Mouse (Mus musculus) lung, embryonic 14.5 days (tissue): ENCODE data around the gene Glis3. TPM values are rescaled to one million over a fixed set of nuclear protein-coding genes. Genes with fewer than 3 reads are reported as not detected.

Source experiments
- ATAC-seq: fragments of 200-750 bp; cut with Nextera tagmentation; 2 replicates; pipeline ENCODE4 v1.8.0; 2017; ENCODE audit warnings: mild to moderate bottlenecking, moderate TSS enrichment, moderate library complexity; ENCODE audit not compliant: insufficient read depth
- DNase-seq: peaks from one replicate; pipeline ENCODE4 v3.0.0-alpha.2; 2015
- H3K27ac ChIP-seq: fragments of 300-500 bp; sonication (generic); 2 replicates; pipeline ENCODE4 v1.5.1; 2014; ENCODE audit warnings: low read depth, mild to moderate bottlenecking, moderate library complexity
- H3K27me3 ChIP-seq: fragments of 300-500 bp; sonication (generic); 2 replicates; pipeline ENCODE4 v1.6.1; 2014; ENCODE audit warnings: low read length, control low read depth; ENCODE audit not compliant: insufficient read depth
- H3K36me3 ChIP-seq: fragments of 300-500 bp; sonication (generic); 2 replicates; pipeline ENCODE4 v1.6.1; 2014; ENCODE audit warnings: control low read depth; ENCODE audit not compliant: insufficient read depth
- H3K4me1 ChIP-seq: fragments of 300-500 bp; sonication (generic); 2 replicates; pipeline ENCODE4 v1.6.1; 2014; ENCODE audit warnings: antibody characterized with exemption, control low read depth; ENCODE audit not compliant: insufficient read depth
- H3K4me2 ChIP-seq: fragments of 300-500 bp; sonication (generic); 2 replicates; pipeline ENCODE4 v1.6.1; 2014; ENCODE audit warnings: mild to moderate bottlenecking
- H3K4me3 ChIP-seq: fragments of 300-500 bp; sonication (generic); 2 replicates; pipeline ENCODE4 v1.5.1; 2014; ENCODE audit warnings: low read depth, low read length
- H3K9ac ChIP-seq: fragments of 300-500 bp; sonication (generic); 2 replicates; pipeline ENCODE4 v1.6.1; 2014
- H3K9me3 ChIP-seq: fragments of 300-500 bp; sonication (generic); 2 replicates; pipeline ENCODE4 v1.6.1; 2016; ENCODE audit warnings: low read depth, low read length, control low read depth
- CTCF ChIP-seq: IDR thresholded peaks from 2 replicates; pipeline ENCODE4 v1.5.1; 2016; ENCODE audit warnings: antibody characterized with exemption, low read depth
- WGBS: fragments of 180-500 bp; shearing (Covaris S2); extraction: QIAGEN DNeasy Blood & Tissue Kit; methylation state at CpG from one replicate; pipeline ENCODE4 v1.1.7; 2014; 5-methylcytosine and 5-hydroxymethylcytosine counted together
- polyA plus RNA-seq: library from polyadenylated mRNA; unstranded; fragments of >200 nt; fragmentation: Nextera tagmentation; extraction: Ambion mirVana; gene quantifications from 2 replicates; pipeline ENCODE4 v1.2.1, GENCODE M21; 2014

Glis3 gene
- polyA plus RNA-seq, 1 experiment from 2014 or later, result 4.7 TPM

- no peak for TF ChIP-seq CTCF
- Histone ChIP-seq H3K9me3 (no peaks in the 10 kb centered on the region), H3K27ac (no peak overlapping the region), H3K4me2 (no peak overlapping the region), H3K27me3 (no peaks in the 10 kb centered on the region), H3K36me3 (no peaks in the 10 kb centered on the region), H3K4me1 (peaks cover 14% of the 10 kb centered on the region), H3K9ac (no peak overlapping the region), H3K4me3 (no peak overlapping the region)
- 51% methylated on average over 8 of the region's 8 CpGs for WGBS
- DNase-seq, result no peak
- no peak for ATAC-seq
Measured at GRCm38 (mm10) chr19:28558661-28559060, 121.2 kb downstream of the Glis3 start.

- TF ChIP-seq CTCF, result no peak
- no peaks in the 10 kb centered on the region for H3K9me3 ChIP-seq
- DNase-seq (peak; percentile 28), ATAC-seq (no peak)
- peaks cover 14% of the 10 kb centered on the region for H3K4me1 ChIP-seq
- no peak overlapping the region for H3K4me3 ChIP-seq
- H3K27me3 ChIP-seq, result no peaks in the 10 kb centered on the region
- no peak overlapping the region for H3K27ac ChIP-seq
- H3K9ac ChIP-seq, result no peak overlapping the region
- no peaks in the 10 kb centered on the region for H3K36me3 ChIP-seq
- H3K4me2 ChIP-seq, result no peak overlapping the region
- 16% methylated on average over 5 of the region's 5 CpGs for WGBS
Measured at GRCm38 (mm10) chr19:28557559-28558328, 122.1 kb downstream of the Glis3 start.

DNA sequence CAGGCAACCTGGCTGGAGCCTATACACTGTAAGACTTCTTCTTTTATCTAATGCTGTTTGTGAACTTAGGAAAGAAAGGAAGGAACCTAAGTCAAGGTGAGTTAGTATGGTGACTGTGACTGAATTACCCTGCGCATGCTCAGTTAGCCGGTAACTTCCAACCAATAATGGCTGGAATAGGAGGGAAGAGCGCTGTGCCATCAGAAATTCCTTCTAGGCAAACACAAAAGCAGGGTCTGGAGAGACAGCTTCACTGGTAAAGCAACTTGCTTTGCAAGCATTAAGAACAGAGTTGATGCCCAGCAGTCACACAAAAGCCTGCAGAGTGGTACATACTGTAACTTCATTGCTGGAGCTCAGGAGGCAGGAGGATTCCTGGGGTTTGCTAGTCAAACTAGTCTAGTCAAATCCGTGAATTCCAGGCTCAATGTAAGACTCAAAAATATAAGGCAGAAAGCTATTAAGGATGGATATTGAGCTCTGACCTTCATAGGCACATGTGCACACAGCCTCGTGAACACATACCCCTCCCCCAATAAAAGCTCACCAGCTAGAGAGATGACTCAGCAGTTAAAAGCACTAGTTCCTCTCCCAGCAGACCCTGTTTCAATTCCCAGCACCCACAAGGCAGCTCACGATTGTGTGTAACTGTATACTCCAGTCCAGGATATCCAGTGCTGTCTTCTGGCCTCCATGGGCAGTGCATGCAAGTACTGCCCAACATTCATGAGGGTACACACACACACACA, 124.5 kb downstream of the Glis3 start:
- DNase-seq (no peak), ATAC-seq (no peak)
- H3K4me1 ChIP-seq, result peaks cover 9% of the 10 kb centered on the region
- H3K27me3 ChIP-seq, result no peaks in the 10 kb centered on the region
- H3K36me3 ChIP-seq, result no peaks in the 10 kb centered on the region
- H3K4me2 ChIP-seq, result no peak overlapping the region
- 81% methylated on average over 6 of the region's 6 CpGs for WGBS
- H3K27ac ChIP-seq, result no peak overlapping the region
- H3K9ac ChIP-seq, result no peak overlapping the region
- no peaks in the 10 kb centered on the region for H3K9me3 ChIP-seq
- no peak overlapping the region for H3K4me3 ChIP-seq
- TF ChIP-seq CTCF, result no peak

GRCm38 (mm10) chr19:28550611-28551010, 129.3 kb downstream of the Glis3 start:
- Histone ChIP-seq H3K4me3 (no peak overlapping the region), H3K9ac (no peak overlapping the region), H3K4me2 (no peak overlapping the region), H3K4me1 (no peaks in the 10 kb centered on the region), H3K27ac (no peak overlapping the region), H3K36me3 (no peaks in the 10 kb centered on the region), H3K9me3 (no peaks in the 10 kb centered on the region), H3K27me3 (no peaks in the 10 kb centered on the region)
- 29% methylated on average over 8 of the region's 8 CpGs for WGBS
- ATAC-seq, result no peak
- TF ChIP-seq CTCF, result no peak
- DNase-seq, result no peak

GRCm38 (mm10) chr19:28546933-28547332, 132.9 kb downstream of the Glis3 start:
- Histone ChIP-seq H3K4me2 (no peak overlapping the region), H3K27me3 (no peaks in the 10 kb centered on the region), H3K4me3 (no peak overlapping the region), H3K4me1 (0 out of 2 replicates have a peak, but pooled peaks cover 2% of the 10 kb centered on the region), H3K36me3 (no peaks in the 10 kb centered on the region), H3K9ac (no peak overlapping the region), H3K9me3 (no peaks in the 10 kb centered on the region), H3K27ac (no peak overlapping the region)
- DNase-seq (peak; percentile 43), ATAC-seq (no peak)
- 95% methylated on average over 3 of the region's 3 CpGs for WGBS
- peak; percentile 51 for TF ChIP-seq CTCF

GRCm38 (mm10) chr19:28545493-28545892, 134.4 kb downstream of the Glis3 start:
- H3K36me3 ChIP-seq, result no peaks in the 10 kb centered on the region
- ATAC-seq, result peak; percentile 86
- H3K9ac ChIP-seq, result no peak overlapping the region
- TF ChIP-seq CTCF, result no peak
- WGBS, result 30% methylated on average over 1 of the region's 1 CpGs
- 0 out of 2 replicates have a peak overlapping the region, but pooled peaks have one; percentile 3 for H3K4me2 ChIP-seq
- H3K4me3 ChIP-seq, result no peak overlapping the region
- H3K4me1 ChIP-seq, result 0 out of 2 replicates have a peak, but pooled peaks cover 2% of the 10 kb centered on the region
- H3K27ac ChIP-seq, result no peak overlapping the region
- peak; percentile 72 for DNase-seq
- H3K9me3 ChIP-seq, result no peaks in the 10 kb centered on the region
- H3K27me3 ChIP-seq, result no peaks in the 10 kb centered on the region

- no peak for TF ChIP-seq CTCF
- ATAC-seq (no peak), DNase-seq (no peak)
- H3K27ac ChIP-seq, result no peak overlapping the region
- no peak overlapping the region for H3K9ac ChIP-seq
- no peaks in the 10 kb centered on the region for H3K27me3 ChIP-seq
- no peak overlapping the region for H3K4me2 ChIP-seq
- H3K9me3 ChIP-seq, result no peaks in the 10 kb centered on the region
- H3K4me1 ChIP-seq, result no peaks in the 10 kb centered on the region
- no peaks in the 10 kb centered on the region for H3K36me3 ChIP-seq
- WGBS, result 75% methylated on average over 9 of the region's 9 CpGs
- H3K4me3 ChIP-seq, result no peak overlapping the region
Measured at GRCm38 (mm10) chr19:28538813-28539212, 141.1 kb downstream of the Glis3 start.
